Mouse (Mus musculus) gastrocnemius, adult 2 months (tissue): ENCODE measurements around the gene Toe1. TPM values are rescaled to one million over a fixed set of nuclear protein-coding genes. Genes with fewer than 3 reads are reported as not detected.

Experiments
- DNase-seq: peaks from one replicate; pipeline ENCODE4 v3.0.0; 2022
- H3K27ac ChIP-seq: fragments of 200-600 bp; 2 replicates; pipeline ENCODE4 v1.8.1; 2022; ENCODE audit warnings: mild to moderate bottlenecking
- H3K4me3 ChIP-seq: fragments of 200-600 bp; 2 replicates; pipeline ENCODE4 v1.8.1; 2022; ENCODE audit warnings: mild to moderate bottlenecking, moderate library complexity
- CTCF ChIP-seq: fragments of 200-600 bp; IDR thresholded peaks from 2 replicates; pipeline ENCODE4 v1.8.1; 2022; ENCODE audit warnings: antibody characterized with exemption, mild to moderate bottlenecking, moderate library complexity
- intact Hi-C: fragments of 180-260 bp; cut with DNase I; formaldehyde crosslinking; loops from one replicate; pipeline ENCODE4 v1.15.1; 2025
- total RNA-seq, 2 experiments: library from RNA; stranded (reverse); gene quantifications; 2 replicates each; pipeline ENCODE4 v1.2.3; 2021

Gene Toe1
- total RNA-seq, 2 experiments from 2014 or later: 4.1 to 5.4 TPM

DNA sequence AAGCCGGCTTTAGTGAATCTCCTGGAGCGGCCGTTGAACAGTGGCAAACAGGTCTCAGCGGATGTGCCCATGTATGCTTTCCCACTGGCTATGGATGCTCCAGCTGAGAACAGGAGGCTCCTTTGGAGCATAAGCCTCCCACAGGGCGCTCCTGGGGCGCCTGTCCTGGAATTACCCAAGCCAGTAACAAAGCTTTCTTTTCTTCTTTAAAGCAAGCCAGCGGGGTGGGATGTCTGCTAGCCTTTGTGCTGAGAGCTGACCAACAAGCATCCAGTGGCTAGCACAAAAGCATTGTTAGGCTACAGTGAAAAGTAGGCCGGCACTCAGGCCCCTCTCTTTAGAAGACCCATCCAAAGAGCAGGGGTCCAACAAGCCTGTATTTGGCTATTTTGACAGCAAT, 25.3 kb downstream of the Toe1 start:
- intact Hi-C loops: no loop called here
- DNase-seq: no peak
- TF ChIP-seq CTCF: no peak
- H3K27ac ChIP-seq: no peak overlapping the region; the same call in 1 of the 2 replicates
- no peak overlapping the region for H3K4me3 ChIP-seq

DNA sequence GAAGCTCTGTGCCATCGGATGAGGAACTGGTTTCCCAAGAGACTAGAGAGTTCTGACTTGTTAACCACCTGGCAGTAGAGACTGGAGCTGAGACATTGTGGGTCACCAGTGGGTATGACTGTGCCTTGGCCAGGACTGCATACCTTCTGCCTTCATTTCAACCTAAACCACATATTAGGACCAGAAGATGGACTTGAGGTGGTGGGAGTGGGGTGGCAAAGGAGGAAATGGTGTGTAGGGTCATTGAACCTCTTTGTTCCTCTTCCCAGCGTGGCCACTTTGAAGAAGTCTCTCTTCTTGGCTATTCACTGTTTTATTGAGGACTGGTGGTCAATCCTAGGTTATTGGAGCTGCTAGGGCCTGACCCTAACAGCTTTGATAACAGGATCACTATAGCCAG, 26.1 kb downstream of the Toe1 start:
- no peak for TF ChIP-seq CTCF
- H3K4me3 ChIP-seq: no peak overlapping the region
- intact Hi-C loops: no loop called here
- H3K27ac ChIP-seq: no peak overlapping the region
- DNase-seq: no peak

DNA sequence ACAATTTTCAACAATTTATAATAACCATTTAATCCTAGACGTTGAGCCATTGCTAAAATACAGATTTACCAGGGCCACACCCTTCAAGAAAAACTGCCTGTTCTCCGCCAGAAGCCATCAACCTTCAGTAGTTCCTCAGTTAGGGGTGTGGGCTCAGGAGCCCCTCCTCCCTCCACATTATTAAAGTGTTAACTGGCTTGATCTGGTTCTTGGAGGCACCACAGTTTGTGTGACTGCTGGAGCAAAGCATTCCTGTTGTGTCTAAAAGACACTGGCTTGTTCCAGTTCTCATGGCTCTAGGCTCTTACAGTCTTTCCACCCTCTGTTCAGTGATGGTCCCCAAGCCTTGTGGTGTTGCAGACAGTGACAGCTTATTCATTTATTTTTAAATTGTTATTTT, 26.9 kb downstream of the Toe1 start:
- Histone ChIP-seq H3K4me3 (no peak overlapping the region), H3K27ac (no peak overlapping the region)
- no peak for DNase-seq
- no peak for TF ChIP-seq CTCF
- intact Hi-C loops: no loop called here

DNA sequence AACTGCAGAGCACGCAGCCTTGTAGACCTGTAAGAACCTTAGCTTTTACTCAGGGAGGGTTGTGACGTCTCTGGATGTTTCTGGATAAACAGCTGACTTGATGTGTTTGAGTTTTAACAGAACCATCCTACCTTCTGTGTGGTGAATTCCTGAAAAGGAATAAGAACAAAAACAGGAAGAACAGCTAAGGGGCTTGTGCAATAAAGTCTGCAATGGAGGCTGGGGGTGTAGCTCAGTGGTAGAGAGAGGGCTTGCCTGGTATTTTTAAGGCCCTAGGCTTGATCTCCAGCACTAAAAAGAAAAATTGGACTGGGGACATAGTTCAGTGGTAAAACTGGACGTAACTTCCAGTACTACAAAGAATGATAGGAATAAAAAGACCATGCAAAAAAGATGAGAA, 30.4 kb downstream of the Toe1 start:
- no peak for DNase-seq
- no peak overlapping the region for H3K27ac ChIP-seq
- intact Hi-C loops: no loop called here
- H3K4me3 ChIP-seq: no peak overlapping the region
- TF ChIP-seq CTCF: no peak

DNA sequence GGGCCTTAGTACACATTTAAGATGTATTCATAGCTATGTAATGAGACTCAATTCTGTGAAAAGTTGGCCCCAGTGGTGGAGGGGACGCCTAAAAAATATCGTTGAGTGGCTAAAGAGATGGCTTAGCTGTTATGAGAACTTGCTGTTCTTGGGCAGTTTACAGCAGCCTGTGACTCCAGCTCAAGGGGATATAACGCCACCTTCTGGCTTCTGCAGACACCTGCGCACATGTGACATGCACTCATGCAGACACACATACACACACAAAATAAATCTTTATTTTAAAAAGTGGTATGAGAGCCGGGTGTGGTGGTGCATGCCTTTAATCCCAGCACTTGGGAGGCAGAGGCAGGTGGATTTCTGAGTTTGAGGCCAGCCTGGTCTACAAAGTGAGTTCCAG, 31.0 kb downstream of the Toe1 start:
- intact Hi-C loops: no loop called here
- TF ChIP-seq CTCF: no peak
- H3K27ac ChIP-seq: no peak overlapping the region
- H3K4me3 ChIP-seq: no peak overlapping the region
- DNase-seq: no peak

DNA sequence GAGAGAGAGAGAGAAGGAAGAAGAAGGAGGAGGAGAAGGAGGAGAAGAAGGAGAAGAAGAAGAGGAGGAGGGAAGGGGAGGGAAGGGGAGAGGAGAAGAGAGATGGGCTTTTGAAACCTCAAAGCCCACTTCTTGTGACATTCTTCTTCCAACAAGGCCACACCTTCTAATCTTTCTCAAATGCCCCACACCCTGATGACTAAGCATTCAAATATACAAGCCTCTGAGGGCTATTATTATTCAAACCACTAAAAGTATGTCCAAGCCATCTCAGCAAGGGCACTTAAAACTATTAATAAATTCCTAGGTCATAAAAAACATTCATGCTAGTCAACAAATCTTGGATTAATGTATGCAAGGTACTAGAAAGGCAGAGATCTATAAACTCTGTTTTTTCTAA, 38.4 kb downstream of the Toe1 start:
- intact Hi-C loops: no loop called here
- H3K4me3 ChIP-seq: no peak overlapping the region
- DNase-seq: no peak
- no peak for TF ChIP-seq CTCF
- H3K27ac ChIP-seq: no peak overlapping the region

DNA sequence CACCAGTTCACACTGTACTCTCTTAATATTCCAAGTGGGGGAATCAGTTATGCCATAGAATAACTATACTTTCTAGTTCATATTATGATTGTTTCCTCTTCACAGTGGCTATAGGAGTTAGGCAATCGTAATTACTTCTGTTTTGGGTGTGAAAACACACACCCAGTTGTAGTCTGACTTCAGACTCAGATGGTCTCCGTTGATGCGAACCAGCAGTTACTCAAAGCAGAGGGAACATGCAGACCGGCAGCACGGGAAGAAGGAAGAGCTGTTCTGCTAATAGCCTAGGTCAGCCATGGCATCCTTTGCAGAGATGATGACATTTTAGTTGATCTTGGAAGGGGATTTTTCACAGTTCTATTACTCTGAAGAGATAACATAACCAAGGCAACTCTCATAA, 38.9 kb downstream of the Toe1 start:
- no peak for DNase-seq
- Histone ChIP-seq H3K27ac (no peak overlapping the region), H3K4me3 (no peak overlapping the region)
- TF ChIP-seq CTCF: no peak
- intact Hi-C loops: no loop called here

DNA sequence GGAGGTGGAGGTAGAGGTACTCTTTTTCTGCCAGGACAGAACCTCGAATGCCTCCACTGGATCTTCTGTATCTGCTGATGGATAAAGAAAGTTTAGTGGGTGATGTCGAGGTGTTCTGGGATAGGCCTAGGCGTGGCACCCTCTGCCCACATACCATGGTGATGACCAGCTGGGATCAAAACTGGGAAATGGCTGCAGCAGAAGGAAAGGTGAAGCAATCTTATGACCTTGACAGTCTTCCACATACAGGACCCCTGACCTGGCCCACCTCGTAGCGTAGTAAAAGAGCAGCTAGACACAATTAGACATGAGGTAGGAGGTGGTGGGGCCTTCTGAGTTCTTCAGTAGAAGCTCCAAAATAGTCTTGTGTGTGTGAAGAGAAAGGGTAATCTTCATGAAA, 43.4 kb downstream of the Toe1 start:
- H3K27ac ChIP-seq: no peak overlapping the region
- no peak overlapping the region for H3K4me3 ChIP-seq
- no peak for DNase-seq
- no peak for TF ChIP-seq CTCF
- intact Hi-C loops: no loop called here

DNA sequence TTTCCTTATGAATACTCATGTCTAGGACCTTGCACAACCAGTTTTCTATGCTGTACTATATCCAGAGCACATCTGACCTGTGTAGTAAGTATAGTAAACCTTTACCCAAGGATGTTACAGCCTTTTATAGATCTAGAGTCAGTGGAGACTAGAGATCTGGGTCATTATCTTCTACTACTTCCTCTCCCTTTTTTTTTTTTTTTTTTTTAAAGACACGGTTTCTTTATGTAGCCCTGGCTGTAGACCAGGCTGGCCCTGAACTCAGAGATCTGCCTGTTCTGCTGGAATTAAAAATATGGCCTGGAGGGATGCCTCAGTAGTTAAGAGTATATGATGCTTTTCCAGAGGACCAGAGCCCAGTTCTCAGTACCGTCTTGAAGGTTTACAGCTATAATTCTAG, 45.5 kb downstream of the Toe1 start:
- Histone ChIP-seq H3K4me3 (no peak overlapping the region), H3K27ac (no peak overlapping the region)
- DNase-seq: no peak
- intact Hi-C loops: no loop called here
- TF ChIP-seq CTCF: no peak

DNA sequence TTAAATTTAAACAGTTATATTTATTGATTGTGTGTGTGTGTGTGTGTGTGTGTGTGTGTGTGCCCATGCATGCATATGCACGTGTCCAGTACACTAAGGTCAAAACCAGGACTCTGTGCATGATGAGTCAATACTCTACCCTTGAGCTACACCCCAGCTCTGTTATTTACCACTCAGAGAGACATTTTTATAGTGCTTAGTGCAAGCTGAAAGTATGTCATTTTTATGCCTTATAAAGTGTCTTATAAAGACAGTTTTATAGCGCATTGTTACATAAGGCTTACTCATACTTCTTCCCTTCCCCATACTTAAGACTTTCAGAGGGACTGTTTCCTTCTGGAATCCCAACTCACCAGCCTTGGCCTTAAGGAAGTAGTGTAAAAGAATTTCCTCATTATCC, 57.7 kb downstream of the Toe1 start:
- Histone ChIP-seq H3K27ac (no peak overlapping the region), H3K4me3 (no peak overlapping the region)
- TF ChIP-seq CTCF: no peak
- DNase-seq: no peak
- intact Hi-C loops: no loop called here

Other genes starting within 250 kb of the Toe1 start
- 10 to 100 TPM; 38.1 to 38.7 TPM for gene Gpbp1l1, start 250.0 kb downstream of the Toe1 start, total RNA-seq
- gene Ccdc17, start 211.0 kb downstream of the Toe1 start, total RNA-seq: 1 to 10 TPM; 1.4 to 2.0 TPM
- 10 to 100 TPM; 11.5 to 11.8 TPM for gene Nasp, start 179.7 kb downstream of the Toe1 start, total RNA-seq
- 100 to 1,000 TPM; 178 to 196 TPM for gene Akr1a1, start 156.0 kb downstream of the Toe1 start, total RNA-seq
- 100 to 1,000 TPM; 260 to 273 TPM for gene Prdx1, start 122.1 kb downstream of the Toe1 start, total RNA-seq
- 10 to 100 TPM; 25.5 to 46.4 TPM for gene Mmachc, start 99.2 kb downstream of the Toe1 start, total RNA-seq
- 1 to 10 TPM; 1.9 to 3.8 TPM for gene Ccdc163, start 99.1 kb downstream of the Toe1 start, total RNA-seq
- gene Tesk2, start 86.7 kb downstream of the Toe1 start, total RNA-seq: 1 to 10 TPM; 1.5 TPM
- gene Mutyh, start 83 bp upstream of the Toe1 start, total RNA-seq: 1 to 10 TPM in 1 of 2 experiments, under 1 TPM in 1; 0.87 to 1.8 TPM
- 1 to 10 TPM; 1.5 to 1.9 TPM for gene Hpdl, start 14.1 kb upstream of the Toe1 start, total RNA-seq
- gene Zswim5, start 69.7 kb upstream of the Toe1 start, total RNA-seq: under 1 TPM in 1 of 2 experiments, not detected in 1; 0.14 TPM
- gene Urod, start 186.8 kb upstream of the Toe1 start, total RNA-seq: 10 to 100 TPM; 59.1 to 69.1 TPM
- gene Hectd3, start 187.7 kb upstream of the Toe1 start, total RNA-seq: 10 to 100 TPM; 13.8 to 15.3 TPM
- gene Eif2b3, start 211.8 kb upstream of the Toe1 start, total RNA-seq: 10 to 100 TPM; 22.2 to 23.2 TPM